Mouse (Mus musculus): Measurements from ENCODE around the gene Sap18b.

- no peak for TF ChIP-seq CTCF (IDR thresholded peaks at IDR 0.05)
- no peak for TF ChIP-seq POLR2A (IDR thresholded peaks at IDR 0.05; ENCODE audit: insufficient read depth, low read depth, low read length)
Observed at GRCm38 (mm10) chr8:95805482-95805881, 19.7 kb upstream of the Sap18b start.

Data from heart, adult 2 months (tissue).